Mouse (Mus musculus) liver, adult (tissue): ENCODE data around the gene Atad1.

Source experiments
- GATA4 ChIP-seq: IDR thresholded peaks from 2 replicates; pipeline ENCODE4 v1.6.1; 2014; ENCODE audit warnings: mild to moderate bottlenecking, low read length; ENCODE audit not compliant: insufficient replicate concordance

Gene Atad1

GRCm38 (mm10) chr19:32755104-32755791 is 15.7 kb upstream of the Atad1 start:
- TF ChIP-seq GATA4, result no peak

- TF ChIP-seq GATA4, result no peak
Observed at GRCm38 (mm10) chr19:32754188-32755000, 14.8 kb upstream of the Atad1 start.

GRCm38 (mm10) chr19:32753386-32753785 is 13.8 kb upstream of the Atad1 start:
- no peak for TF ChIP-seq GATA4

GRCm38 (mm10) chr19:32752357-32752756 is 12.8 kb upstream of the Atad1 start:
- TF ChIP-seq GATA4, result no peak

GRCm38 (mm10) chr19:32749425-32749824 is 9.8 kb upstream of the Atad1 start:
- TF ChIP-seq GATA4, result no peak

GRCm38 (mm10) chr19:32740641-32741345 is 1.2 kb upstream of the Atad1 start:
- no peak for TF ChIP-seq GATA4

- TF ChIP-seq GATA4, result no peak
Observed at GRCm38 (mm10) chr19:32737844-32738243, 1.7 kb downstream of the Atad1 start.

- TF ChIP-seq GATA4, result no peak
Observed at GRCm38 (mm10) chr19:32732922-32733321, 6.7 kb downstream of the Atad1 start.

GRCm38 (mm10) chr19:32729785-32730184 is 9.8 kb downstream of the Atad1 start:
- no peak for TF ChIP-seq GATA4

GRCm38 (mm10) chr19:32726451-32727325 is 12.9 kb downstream of the Atad1 start:
- no peak for TF ChIP-seq GATA4

- no peak for TF ChIP-seq GATA4
Observed at GRCm38 (mm10) chr19:32723817-32724216, 15.8 kb downstream of the Atad1 start.

GRCm38 (mm10) chr19:32720319-32720718 is 19.3 kb downstream of the Atad1 start:
- no peak for TF ChIP-seq GATA4

GRCm38 (mm10) chr19:32717590-32717989 is 22.0 kb downstream of the Atad1 start:
- no peak for TF ChIP-seq GATA4

- no peak for TF ChIP-seq GATA4
Observed at GRCm38 (mm10) chr19:32715681-32716080, 23.9 kb downstream of the Atad1 start.

- no peak for TF ChIP-seq GATA4
Observed at GRCm38 (mm10) chr19:32715201-32715600, 24.4 kb downstream of the Atad1 start.
